Mouse (Mus musculus): ENCODE results near the gene Hnrnpa0. TPM values are rescaled to one million over a fixed set of nuclear protein-coding genes. Genes with fewer than 3 reads are reported as not detected.

Hnrnpa0 gene
- total and polyA plus RNA-seq, 3 experiments: 165 to 381 (median 209) TPM

GRCm38 (mm10) chr13:58127766-58128361 lies 492 bp downstream of the Hnrnpa0 start:
- Histone ChIP-seq H3K79me2 (ENCODE audit: control insufficient read depth, insufficient read depth, low read length, poor library complexity) (peaks cover 32% of the 10 kb centered on the region), H3K4me1 (ENCODE audit: control insufficient read depth in 1 of 2, insufficient read depth in 2 of 2, low read length in 2 of 2) (peaks cover 3 to 17% of the 10 kb centered on the region in 2 experiments), H3K9ac (ENCODE audit: control insufficient read depth, low read depth, low read length, poor library complexity, severe bottlenecking) (peak overlapping the region; percentile 99), H3K9me3 (replicated peaks; ENCODE audit: insufficient read depth, low read length) (no peaks in the 10 kb centered on the region), H3K4me3 (ENCODE audit: control insufficient read depth in 1 of 2, insufficient read depth in 1 of 2, low read depth in 2 of 2, low read length in 2 of 2) (peak overlapping the region; percentile 91 to 96), H3K27me3 (ENCODE audit: control insufficient read depth in 1 of 2, insufficient read depth in 2 of 2, low read length in 2 of 2) (no peaks in the 10 kb centered on the region), H3K36me3 (ENCODE audit: control insufficient read depth in 1 of 2, insufficient read depth in 2 of 2, low read length in 2 of 2) (peaks cover 4 to 26% of the 10 kb centered on the region in 2 experiments; a peak in 3 of 4 replicates), H3K27ac (ENCODE audit: control insufficient read depth, low read depth, low read length) (peak overlapping the region; percentile 90)
- TF ChIP-seq POLR2AphosphoS2 (IDR thresholded peaks at IDR 0.05; ENCODE audit: low read length): peak; percentile 42; the same call in 1 of the 2 replicates
- TF ChIP-seq MXI1 (IDR thresholded peaks at IDR 0.05; ENCODE audit: low read depth, low read length): peak; percentile 58
- peak; percentile 33; the same call in 1 of the 2 replicates for TF ChIP-seq POLR2AphosphoS5 (IDR thresholded peaks at IDR 0.05; ENCODE audit: borderline replicate concordance, low read depth, low read length)
- peak; percentile 81; the same call in 1 of the 2 replicates for TF ChIP-seq UBTF (IDR thresholded peaks at IDR 0.05; ENCODE audit: borderline replicate concordance, insufficient read depth, low read depth, low read length)
- TF ChIP-seq NELFE (IDR thresholded peaks at IDR 0.05; ENCODE audit: low read depth, low read length): no peak
- no peak for TF ChIP-seq TCF12 (IDR thresholded peaks at IDR 0.05; ENCODE audit: low read depth, low read length)
- peak; percentile 89; the same call in 1 of the 2 replicates for TF ChIP-seq CHD1 (IDR thresholded peaks at IDR 0.05; ENCODE audit: low read depth, low read length)
- peak; percentile 64 for TF ChIP-seq MAX (IDR thresholded peaks at IDR 0.05; ENCODE audit: low read length)
- 0 out of 4 replicates have a peak, but pooled peaks of 1 of the 2 experiments have one; percentile 9 for TF ChIP-seq POLR2A (IDR thresholded peaks at IDR 0.05; ENCODE audit: control insufficient read depth in 1 of 2, insufficient read depth in 1 of 2, low read depth in 1 of 2, low read length in 2 of 2, poor library complexity in 1 of 2)
- no peak for TF ChIP-seq JUND (IDR thresholded peaks at IDR 0.05; ENCODE audit: low read depth, low read length)
- TF ChIP-seq E2F4 (IDR thresholded peaks at IDR 0.05; ENCODE audit: borderline replicate concordance, low read depth, low read length): no peak
- peak; percentile 34; the same call in 1 of the 2 replicates for TF ChIP-seq SIN3A (IDR thresholded peaks at IDR 0.05; ENCODE audit: low read length)
- TF ChIP-seq MYC (IDR thresholded peaks at IDR 0.05; ENCODE audit: low read depth, low read length): 0 out of 2 replicates have a peak, but pooled peaks have one; percentile 26
- no peak for TF ChIP-seq TBP (IDR thresholded peaks at IDR 0.05; ENCODE audit: low read depth, low read length)
- peak; percentile 69 for DNase-seq (ENCODE audit: low read depth, low spot score)

GRCm38 (mm10) chr13:58126862-58127765 lies 1.2 kb downstream of the Hnrnpa0 start:
- H3K9ac ChIP-seq (ENCODE audit: control insufficient read depth, low read depth, low read length, poor library complexity, severe bottlenecking): peak overlapping the region; percentile 99
- H3K9me3 ChIP-seq (replicated peaks; ENCODE audit: insufficient read depth, low read length): no peaks in the 10 kb centered on the region
- H3K79me2 ChIP-seq (ENCODE audit: control insufficient read depth, insufficient read depth, low read length, poor library complexity): peaks cover 32% of the 10 kb centered on the region
- DNase-seq (ENCODE audit: low read depth, low spot score): peak; percentile 46
- 0 out of 4 replicates have a peak, but pooled peaks of 1 of the 2 experiments have one; percentile 23 for TF ChIP-seq POLR2A (IDR thresholded peaks at IDR 0.05; ENCODE audit: control insufficient read depth in 1 of 2, insufficient read depth in 1 of 2, low read depth in 1 of 2, low read length in 2 of 2, poor library complexity in 1 of 2)
- TF ChIP-seq MEF2A (IDR thresholded peaks at IDR 0.05; ENCODE audit: extremely low read depth, insufficient replicate concordance, low read depth, low read length, poor library complexity, severe bottlenecking): no peak
- peak; percentile 66; the same call in 1 of the 2 replicates for TF ChIP-seq UBTF (IDR thresholded peaks at IDR 0.05; ENCODE audit: borderline replicate concordance, insufficient read depth, low read depth, low read length)
- peak; percentile 6; the same call in 1 of the 2 replicates for TF ChIP-seq CHD1 (IDR thresholded peaks at IDR 0.05; ENCODE audit: low read depth, low read length)
- H3K27ac ChIP-seq (ENCODE audit: control insufficient read depth, low read depth, low read length): peak overlapping the region; percentile 90
- peak overlapping the region; percentile 91 to 96 for H3K4me3 ChIP-seq (ENCODE audit: control insufficient read depth in 1 of 2, insufficient read depth in 1 of 2, low read depth in 2 of 2, low read length in 2 of 2)
- H3K27me3 ChIP-seq (ENCODE audit: control insufficient read depth in 1 of 2, insufficient read depth in 2 of 2, low read length in 2 of 2): no peaks in the 10 kb centered on the region
- H3K36me3 ChIP-seq (ENCODE audit: control insufficient read depth in 1 of 2, insufficient read depth in 2 of 2, low read length in 2 of 2): peaks cover 4 to 26% of the 10 kb centered on the region in 2 experiments; a peak in 3 of 4 replicates
- peaks cover 3 to 17% of the 10 kb centered on the region in 2 experiments for H3K4me1 ChIP-seq (ENCODE audit: control insufficient read depth in 1 of 2, insufficient read depth in 2 of 2, low read length in 2 of 2)

Data from MEL (cell line).